Mouse (Mus musculus) intestine, postnatal 0 days (tissue): ENCODE results near the gene Il6ra. TPM values are rescaled to one million over a fixed set of nuclear protein-coding genes. Genes with fewer than 3 reads are reported as not detected.

Source experiments
- ATAC-seq: fragments of 200-750 bp; cut with Nextera tagmentation; 2 replicates; pipeline ENCODE4 v1.8.0; 2017; ENCODE audit warnings: mild to moderate bottlenecking, moderate TSS enrichment, moderate library complexity
- H3K27ac ChIP-seq: fragments of 300-500 bp; sonication (generic); 2 replicates; pipeline ENCODE4 v1.5.1; 2014; ENCODE audit warnings: mild to moderate bottlenecking, low read depth, low read length, moderate library complexity
- H3K27me3 ChIP-seq: fragments of 300-500 bp; sonication (generic); replicated peaks from 2 replicates; pipeline ENCODE4 v1.6.1; 2014; ENCODE audit warnings: low read length, mixed read lengths; ENCODE audit not compliant: control insufficient read depth, insufficient read depth
- H3K36me3 ChIP-seq: fragments of 300-500 bp; sonication (generic); 2 replicates; pipeline ENCODE4 v1.6.1; 2014; ENCODE audit warnings: mild to moderate bottlenecking, moderate library complexity; ENCODE audit not compliant: control insufficient read depth, insufficient read depth
- H3K4me1 ChIP-seq: fragments of 300-500 bp; sonication (generic); replicated peaks from 2 replicates; pipeline ENCODE4 v1.6.1; 2014; ENCODE audit warnings: antibody characterized with exemption, low read length, mixed read lengths; ENCODE audit not compliant: control insufficient read depth, insufficient read depth
- H3K4me2 ChIP-seq: fragments of 300-500 bp; sonication (generic); replicated peaks from 2 replicates; pipeline ENCODE4 v1.6.1; 2014; ENCODE audit warnings: low read depth, mild to moderate bottlenecking, moderate library complexity
- H3K4me3 ChIP-seq: fragments of 300-500 bp; sonication (generic); 2 replicates; pipeline ENCODE4 v1.5.1; 2014; ENCODE audit warnings: low read depth, low read length
- H3K9ac ChIP-seq: fragments of 300-500 bp; sonication (generic); 2 replicates; pipeline ENCODE4 v1.6.1; 2014; ENCODE audit warnings: mild to moderate bottlenecking, low read depth, low read length
- H3K9me3 ChIP-seq: fragments of 300-500 bp; sonication (generic); 2 replicates; pipeline ENCODE4 v1.6.1; 2016; ENCODE audit warnings: mixed run types; ENCODE audit not compliant: control insufficient read depth
- CTCF ChIP-seq: sonication (generic); IDR thresholded peaks from 2 replicates; pipeline ENCODE4 v1.5.1; 2016; ENCODE audit warnings: low read depth, mild to moderate bottlenecking, control low read depth, antibody characterized with exemption, moderate library complexity
- WGBS: fragments of 180-500 bp; shearing (Covaris S2); extraction: QIAGEN DNeasy Blood & Tissue Kit; methylation state at CpG from one replicate; pipeline ENCODE4 v1.1.7; 2014; 5-methylcytosine and 5-hydroxymethylcytosine counted together
- polyA plus RNA-seq: library from polyadenylated mRNA; unstranded; fragments of >200 nt; fragmentation: Nextera tagmentation; extraction: Ambion mirVana; gene quantifications from 2 replicates; pipeline ENCODE4 v1.2.1, GENCODE M21; 2015

Gene Il6ra
- polyA plus RNA-seq, 1 experiment from 2014 or later, result 2.8 TPM

DNA sequence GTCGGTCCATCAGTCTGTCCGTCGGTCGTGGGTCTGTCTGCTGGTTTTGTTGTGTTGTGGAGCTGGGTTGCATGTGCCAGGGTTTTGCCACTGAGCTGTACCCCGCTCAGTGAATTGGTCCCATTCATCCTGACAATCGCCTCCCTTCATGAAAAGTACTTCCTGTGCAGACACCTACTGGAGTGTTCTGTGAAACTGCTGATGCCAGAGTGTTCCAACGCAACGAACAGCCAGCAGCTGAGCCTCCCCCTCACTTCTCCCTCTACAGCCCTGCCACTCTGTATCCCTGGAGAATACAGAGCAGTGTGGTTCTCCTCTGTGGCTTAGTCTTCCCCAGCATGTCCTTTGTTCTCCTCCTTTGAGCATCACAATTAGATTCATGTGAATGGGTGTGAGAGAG is 54.1 kb downstream of the Il6ra start:
- no peaks in the 10 kb centered on the region for H3K9me3 ChIP-seq
- 75% methylated on average over 8 of the region's 8 CpGs for WGBS
- no peak overlapping the region for H3K27ac ChIP-seq
- H3K9ac ChIP-seq, result no peak overlapping the region
- no peak for TF ChIP-seq CTCF
- no peak overlapping the region for H3K4me3 ChIP-seq
- no peaks in the 10 kb centered on the region for H3K4me1 ChIP-seq
- no peak for ATAC-seq
- no peaks in the 10 kb centered on the region for H3K36me3 ChIP-seq
- no peak overlapping the region for H3K4me2 ChIP-seq
- no peaks in the 10 kb centered on the region for H3K27me3 ChIP-seq

DNA sequence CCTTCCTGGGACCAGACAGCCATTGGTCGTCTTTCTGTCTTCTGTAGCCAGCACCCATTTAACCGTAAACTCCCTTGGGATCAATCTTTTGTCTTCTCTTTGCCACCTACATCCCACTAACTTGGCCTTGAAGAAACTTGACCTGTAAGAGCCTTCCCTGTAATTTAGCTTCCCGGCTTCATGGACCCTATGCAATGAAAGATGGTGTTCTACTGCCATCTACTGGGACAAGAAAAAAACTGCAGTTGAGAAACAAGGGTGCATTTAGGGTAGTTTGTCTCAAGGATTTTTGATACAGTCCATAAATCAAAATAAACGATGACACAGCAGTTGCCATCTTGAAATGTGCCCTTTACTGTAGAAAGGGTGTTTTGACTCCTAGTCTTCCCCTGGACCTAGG is 54.9 kb downstream of the Il6ra start:
- no peak overlapping the region for H3K27ac ChIP-seq
- no peaks in the 10 kb centered on the region for H3K36me3 ChIP-seq
- TF ChIP-seq CTCF, result peak; percentile 87
- no peaks in the 10 kb centered on the region for H3K4me1 ChIP-seq
- no peak overlapping the region for H3K4me3 ChIP-seq
- 7% methylated on average over 4 of the region's 4 CpGs for WGBS
- H3K27me3 ChIP-seq, result no peaks in the 10 kb centered on the region
- H3K9me3 ChIP-seq, result no peaks in the 10 kb centered on the region
- H3K9ac ChIP-seq, result no peak overlapping the region
- no peak overlapping the region for H3K4me2 ChIP-seq
- ATAC-seq, result no peak

DNA sequence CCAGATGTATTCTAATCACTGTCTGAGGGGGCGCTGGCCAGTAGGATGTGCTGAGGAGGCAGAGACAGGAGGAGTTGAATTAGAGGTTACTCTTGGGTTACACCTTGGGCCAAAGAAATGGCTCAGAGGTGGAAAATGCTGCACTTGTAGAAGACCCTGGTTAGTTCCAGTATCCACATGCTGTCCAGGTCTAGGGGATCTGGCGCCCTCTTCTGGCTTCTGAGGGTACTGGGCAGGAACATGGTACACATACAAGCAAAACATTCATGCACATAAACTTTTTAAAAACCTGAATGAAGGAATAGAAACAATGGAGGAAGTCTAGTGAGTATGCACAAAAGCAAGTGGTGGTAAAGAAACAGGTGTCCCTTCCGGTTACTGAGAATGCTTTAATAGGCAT is 55.6 kb downstream of the Il6ra start:
- Histone ChIP-seq H3K27ac (no peak overlapping the region), H3K4me3 (no peak overlapping the region), H3K4me1 (no peaks in the 10 kb centered on the region), H3K9ac (no peak overlapping the region), H3K9me3 (no peaks in the 10 kb centered on the region), H3K36me3 (no peaks in the 10 kb centered on the region), H3K27me3 (no peaks in the 10 kb centered on the region), H3K4me2 (no peak overlapping the region)
- peak; percentile 63 for TF ChIP-seq CTCF
- no peak for ATAC-seq
- WGBS, result 87% methylated on average over 3 of the region's 3 CpGs

DNA sequence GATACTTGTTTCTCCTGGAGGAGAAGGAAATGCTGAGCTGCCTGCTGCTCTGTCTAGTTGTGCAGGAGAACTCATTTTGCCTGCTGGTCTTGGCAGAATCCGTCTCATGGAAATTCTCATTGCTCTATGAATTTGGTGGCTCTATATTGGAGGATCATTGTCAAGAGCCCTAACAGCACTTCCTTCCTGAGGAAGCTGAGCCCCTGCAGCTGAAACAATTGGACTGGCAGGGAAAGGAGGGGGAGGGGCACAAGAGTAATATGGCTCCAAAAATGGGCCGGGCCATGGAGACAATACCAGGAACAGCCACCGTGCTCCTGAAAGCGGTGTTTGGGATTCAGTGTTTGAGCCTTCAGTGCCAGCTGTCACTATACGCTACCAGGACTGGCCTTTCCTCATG is 59.2 kb downstream of the Il6ra start:
- 65% methylated on average over 5 of the region's 5 CpGs for WGBS
- Histone ChIP-seq H3K9ac (no peak overlapping the region), H3K9me3 (no peaks in the 10 kb centered on the region), H3K27me3 (no peaks in the 10 kb centered on the region), H3K27ac (no peak overlapping the region), H3K4me1 (no peaks in the 10 kb centered on the region), H3K4me3 (no peak overlapping the region), H3K4me2 (no peak overlapping the region), H3K36me3 (no peaks in the 10 kb centered on the region)
- ATAC-seq, result no peak
- peak; percentile 13; the same call in 1 of the 2 replicates for TF ChIP-seq CTCF

DNA sequence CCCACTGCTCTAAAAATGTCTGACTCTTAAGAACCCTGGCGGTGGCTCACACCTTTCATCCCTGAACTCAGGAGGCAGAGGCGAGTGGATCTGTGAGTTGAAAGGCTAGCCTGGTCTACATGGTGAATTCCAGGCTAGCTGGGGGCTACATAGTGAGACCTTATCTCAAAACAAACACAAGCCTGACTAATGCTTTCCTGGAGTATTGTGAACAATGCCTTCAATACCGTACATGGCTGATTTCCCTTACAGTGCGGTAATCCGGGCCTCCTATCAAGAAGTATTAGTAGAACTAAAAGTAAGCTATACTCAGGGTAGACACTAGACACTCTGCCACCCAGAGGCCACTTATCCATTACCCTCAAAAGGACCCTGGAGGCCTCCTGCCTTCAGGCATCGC is 64.9 kb downstream of the Il6ra start:
- H3K4me2 ChIP-seq, result no peak overlapping the region
- no peaks in the 10 kb centered on the region for H3K9me3 ChIP-seq
- ATAC-seq, result no peak
- H3K36me3 ChIP-seq, result no peaks in the 10 kb centered on the region
- no peaks in the 10 kb centered on the region for H3K4me1 ChIP-seq
- no peak overlapping the region for H3K27ac ChIP-seq
- H3K9ac ChIP-seq, result no peak overlapping the region
- no peak for TF ChIP-seq CTCF
- H3K4me3 ChIP-seq, result no peak overlapping the region
- 80% methylated on average over 6 of the region's 6 CpGs for WGBS
- no peaks in the 10 kb centered on the region for H3K27me3 ChIP-seq

DNA sequence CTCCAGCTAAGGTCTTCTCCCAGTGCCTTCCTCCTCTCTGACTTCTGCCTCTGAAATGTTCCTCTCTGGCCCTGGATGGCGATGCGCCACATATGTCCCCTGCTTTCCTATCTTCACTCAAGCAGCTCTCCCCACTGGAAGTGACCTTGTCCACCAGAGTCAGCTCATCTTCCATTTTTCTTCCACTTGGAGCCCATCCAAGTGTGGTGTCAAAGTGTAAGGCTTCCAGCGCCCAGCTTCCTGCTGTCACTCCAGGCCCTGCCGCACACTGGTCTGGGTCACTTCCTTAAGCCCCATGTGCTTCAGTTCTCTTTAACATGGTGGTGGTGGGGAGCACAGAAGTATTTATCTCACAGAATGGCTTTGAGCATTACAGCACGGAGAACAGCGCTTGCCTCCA is 65.4 kb downstream of the Il6ra start:
- H3K9ac ChIP-seq, result no peak overlapping the region
- H3K4me1 ChIP-seq, result no peaks in the 10 kb centered on the region
- no peak overlapping the region for H3K4me3 ChIP-seq
- TF ChIP-seq CTCF, result no peak
- no peaks in the 10 kb centered on the region for H3K27me3 ChIP-seq
- no peaks in the 10 kb centered on the region for H3K9me3 ChIP-seq
- H3K27ac ChIP-seq, result no peak overlapping the region
- H3K4me2 ChIP-seq, result no peak overlapping the region
- 82% methylated on average over 6 of the region's 6 CpGs for WGBS
- H3K36me3 ChIP-seq, result no peaks in the 10 kb centered on the region
- no peak for ATAC-seq

DNA sequence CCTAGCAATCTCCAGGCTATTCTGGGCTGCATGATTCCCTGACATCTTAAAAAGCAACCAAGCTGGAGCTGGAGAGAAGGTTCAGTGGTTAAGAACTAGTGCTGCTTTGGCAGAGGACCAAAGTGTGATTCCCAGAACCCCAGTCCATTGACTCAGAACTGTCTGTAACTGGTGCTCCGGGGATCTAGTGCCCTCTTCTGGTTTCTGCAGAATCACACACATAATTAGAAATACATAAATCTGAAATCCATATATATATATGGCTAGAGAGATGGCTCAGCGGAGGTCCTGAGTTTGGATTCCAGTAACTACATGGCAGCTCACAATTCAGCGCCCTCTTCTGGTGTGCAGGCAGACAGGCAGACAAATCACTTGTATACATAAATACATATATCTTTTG is 65.9 kb downstream of the Il6ra start:
- Histone ChIP-seq H3K27me3 (no peaks in the 10 kb centered on the region), H3K9me3 (no peaks in the 10 kb centered on the region), H3K27ac (no peak overlapping the region), H3K4me3 (no peak overlapping the region), H3K9ac (no peak overlapping the region), H3K4me1 (no peaks in the 10 kb centered on the region), H3K4me2 (no peak overlapping the region), H3K36me3 (no peaks in the 10 kb centered on the region)
- WGBS, result 71% methylated on average over 3 of the region's 3 CpGs
- peak; percentile 39 for TF ChIP-seq CTCF
- ATAC-seq, result no peak
